15 mouse cellular contexts compared by ENCODE assay signal in the genomic region with DNA sequence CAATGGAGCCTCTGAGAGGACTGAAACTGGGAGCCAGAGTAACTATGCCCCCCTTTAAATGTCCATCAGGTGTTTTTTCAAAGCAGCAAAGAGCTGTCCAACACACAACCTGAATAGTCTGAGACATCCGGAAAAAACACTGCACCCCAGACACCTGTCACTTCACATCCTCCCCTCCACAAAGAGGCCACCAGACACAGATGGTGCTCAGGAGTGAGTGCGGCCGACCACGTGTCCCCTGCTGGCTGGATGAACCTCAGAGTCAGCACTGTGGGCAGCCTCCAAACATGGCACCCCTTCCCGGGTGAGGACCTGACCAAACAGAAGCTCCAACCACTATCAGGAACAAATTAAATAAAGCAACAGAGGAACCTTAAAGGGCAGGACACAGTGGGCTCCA.
DNase-seq lines count a peak whose midpoint lies in the region.
"Had no signal": no experiment of that assay in that cellular context is flagged by ENCODE, and none has a peak within 500 bp of the region (broad histone marks: within the 10 kb centered on the region; RNA-seq: fewer than 3 reads in every experiment).

No protein-coding gene starts in this region.

- DNase-seq in cerebellum, adult 11-12 months, result peak; percentile 70
- DNase-seq in cerebellum, postnatal 14 days, result no peak
- peak; percentile 74 for DNase-seq in brain, adult 2 months (ENCODE audit: low read depth, low spot score)
- DNase-seq in cerebellum, postnatal 25 days, result peak; percentile 48 to 67
- DNase-seq in thymus, postnatal 14 days, result peak; percentile 61
- DNase-seq in right cerebral cortex, adult 2 months (ENCODE audit: low spot score in 2 of 2), result no peak
- DNase-seq in retina, embryonic 14.5 days (ENCODE audit: low spot score), result no peak
- DNase-seq: adrenal gland, postnatal 36 days; gastrocnemius, postnatal 10 days; heart, postnatal 4 days; kidney, adult 9 months; kidney, postnatal 25 days; lung, embryonic 14.5 days; lung, postnatal 36 days; midbrain, embryonic 14.5 days had no signal

Comparison
In these comparisons a context has a peak if more than half of its experiments do, and no peak if none do; other contexts are left out.
1. DNase-seq: peak in cerebellum, adult 11-12 months (single experiment), brain, adult 2 months (single experiment), cerebellum, postnatal 25 days (2 of 2) and thymus, postnatal 14 days (single experiment); none in cerebellum, postnatal 14 days (0 of 2), right cerebral cortex, adult 2 months (0 of 2) and retina, embryonic 14.5 days (single experiment).